ENCODE assay signal across 9 mouse cellular contexts in genomic region chr7:79649005-79649404, GRCm38 (mm10). TPM values are rescaled to one million over a fixed set of nuclear protein-coding genes. Genes with fewer than 3 reads are reported as not detected.
DNase-seq lines count a peak whose midpoint lies in the region; ATAC-seq and TF ChIP-seq lines count a peak whose summit lies in the region.
"Had no signal": no experiment of that assay in that cellular context is flagged by ENCODE, and none has a peak within 500 bp of the region (broad histone marks: within the 10 kb centered on the region; RNA-seq: fewer than 3 reads in every experiment).

No protein-coding gene starts in this region.

- H3K4me3 ChIP-seq in forebrain, embryonic 14.5 days (ENCODE audit: low read depth, low read length), result no peak overlapping the region
- no peak overlapping the region for H3K4me3 ChIP-seq in forebrain, embryonic 15.5 days
- no peak overlapping the region for H3K4me3 ChIP-seq in lung, adult 2 months (replicated peaks; ENCODE audit: extremely low read depth, low read depth, low read length)
- no peak overlapping the region for H3K4me3 ChIP-seq in small intestine, adult 2 months (ENCODE audit: low read depth, low read length)
- H3K4me3 ChIP-seq: limb, embryonic 12.5 days had no signal

- no peaks in the 10 kb centered on the region for H3K27me3 ChIP-seq in forebrain, embryonic 14.5 days (replicated peaks; ENCODE audit: control insufficient read depth, insufficient read depth, low read length)
- no peaks in the 10 kb centered on the region for H3K27me3 ChIP-seq in forebrain, embryonic 15.5 days
- H3K27me3 ChIP-seq in small intestine, adult 2 months (ENCODE audit: control insufficient read depth, insufficient read depth, low read length), result no peaks in the 10 kb centered on the region
- H3K27me3 ChIP-seq: limb, embryonic 12.5 days had no signal

- no peak overlapping the region for H3K9ac ChIP-seq in forebrain, embryonic 14.5 days (ENCODE audit: low read length)
- no peak overlapping the region for H3K9ac ChIP-seq in forebrain, embryonic 15.5 days (replicated peaks)
- H3K9ac ChIP-seq: limb, embryonic 12.5 days had no signal

- no peak overlapping the region for H3K27ac ChIP-seq in forebrain, embryonic 14.5 days (ENCODE audit: low read depth, low read length)
- H3K27ac ChIP-seq in forebrain, embryonic 15.5 days (replicated peaks), result no peak overlapping the region
- no peak overlapping the region for H3K27ac ChIP-seq in small intestine, adult 2 months (ENCODE audit: insufficient read depth, low read depth, low read length)
- H3K27ac ChIP-seq: limb, embryonic 12.5 days had no signal

- TF ChIP-seq POLR2A in lung, adult 2 months (IDR thresholded peaks at IDR 0.05; ENCODE audit: borderline replicate concordance, extremely low read depth, low read depth, low read length), result no peak
- no peak for TF ChIP-seq POLR2A in small intestine, adult 2 months (IDR thresholded peaks at IDR 0.05; ENCODE audit: low read depth, low read length)

- 10% methylated on average over 3 of the region's 3 CpGs for WGBS in forebrain, embryonic 14.5 days
- WGBS in forebrain, embryonic 15.5 days, result 9% methylated on average over 3 of the region's 3 CpGs
- WGBS in lung, adult 2 months, result 6% methylated on average over 3 of the region's 3 CpGs
- 4% methylated on average over 3 of the region's 3 CpGs for WGBS in small intestine, adult 2 months

- H3K4me2 ChIP-seq in forebrain, embryonic 14.5 days (ENCODE audit: low read length), result no peak overlapping the region
- no peak overlapping the region for H3K4me2 ChIP-seq in forebrain, embryonic 15.5 days (replicated peaks)
- H3K4me2 ChIP-seq: limb, embryonic 12.5 days had no signal

- peak; percentile 67 for TF ChIP-seq CTCF in lung, adult 2 months (IDR thresholded peaks at IDR 0.05; ENCODE audit: insufficient read depth, low read length)
- TF ChIP-seq CTCF in small intestine, adult 2 months (IDR thresholded peaks at IDR 0.05; ENCODE audit: extremely low read depth, insufficient read length, insufficient replicate concordance, low read depth, low read length), result peak; percentile 80; the same call in 1 of the 2 replicates

- H3K36me3 ChIP-seq in forebrain, embryonic 14.5 days (ENCODE audit: control insufficient read depth, insufficient read depth, low read length), result no peaks in the 10 kb centered on the region
- no peaks in the 10 kb centered on the region for H3K36me3 ChIP-seq in forebrain, embryonic 15.5 days
- H3K36me3 ChIP-seq in small intestine, adult 2 months (ENCODE audit: control insufficient read depth, insufficient read depth, low read length), result no peaks in the 10 kb centered on the region
- H3K36me3 ChIP-seq: limb, embryonic 12.5 days had no signal

- DNase-seq in forebrain, embryonic 14.5 days (ENCODE audit: low spot score), result peak; percentile 75
- DNase-seq in urinary bladder, postnatal 25 days (ENCODE audit: low spot score), result peak; percentile 30
- no peak for DNase-seq in urinary bladder, postnatal 4 days (ENCODE audit: low spot score in 2 of 2)
- DNase-seq in embryo, embryonic 10 days (ENCODE audit: low spot score), result peak; percentile 51
- DNase-seq in kidney, postnatal 25 days, result peak; percentile 49 to 79
- peak; percentile 35 for DNase-seq in lung, adult 2 months

- no peak for ATAC-seq in forebrain, embryonic 14.5 days
- ATAC-seq in forebrain, embryonic 15.5 days (replicated peaks), result no peak

- no peaks in the 10 kb centered on the region for H3K9me3 ChIP-seq in forebrain, embryonic 14.5 days (replicated peaks; ENCODE audit: control insufficient read depth, low read length)
- H3K9me3 ChIP-seq in forebrain, embryonic 15.5 days, result no peaks in the 10 kb centered on the region
- H3K9me3 ChIP-seq: limb, embryonic 12.5 days had no signal

- no peaks in the 10 kb centered on the region for H3K4me1 ChIP-seq in forebrain, embryonic 14.5 days (ENCODE audit: control insufficient read depth, insufficient read depth, low read length)
- H3K4me1 ChIP-seq in forebrain, embryonic 15.5 days, result no peaks in the 10 kb centered on the region
- no peaks in the 10 kb centered on the region for H3K4me1 ChIP-seq in lung, adult 2 months (ENCODE audit: control insufficient read depth, insufficient read depth, low read length)
- no peaks in the 10 kb centered on the region for H3K4me1 ChIP-seq in small intestine, adult 2 months (ENCODE audit: control insufficient read depth, insufficient read depth, insufficient read length, low read length)
- H3K4me1 ChIP-seq: limb, embryonic 12.5 days had no signal

RNA-seq across cellular contexts. Expression of gene Ticrr, which starts 11.0 kb away (rescaled TPM):
- polyA plus RNA-seq in forebrain, embryonic 14.5 days (2014; fragmentation: Nextera tagmentation; extraction: Ambion mirVana), result 3.5 and 3.6 TPM in 2 replicates
- 5.0 and 5.8 TPM in 2 replicates for polyA plus RNA-seq in forebrain, embryonic 15.5 days (2015; fragmentation: Nextera tagmentation; extraction: Ambion mirVana)
- 0.12 and 0.17 TPM in 2 replicates for polyA plus RNA-seq in lung, adult 2 months (2012; rRNA removed)
- polyA plus RNA-seq in small intestine, adult 2 months (2012; rRNA removed), result 0.85 and 1.1 TPM in 2 replicates

RNA-seq across cellular contexts. Expression of gene Rhcg, which starts 31.5 kb away (rescaled TPM):
- 1.6 and 4.2 TPM in 2 replicates for polyA plus RNA-seq in forebrain, embryonic 14.5 days (2014; fragmentation: Nextera tagmentation; extraction: Ambion mirVana)
- polyA plus RNA-seq in forebrain, embryonic 15.5 days (2015; fragmentation: Nextera tagmentation; extraction: Ambion mirVana), result 1.8 and 3.9 TPM in 2 replicates
- not detected in 2 replicates for polyA plus RNA-seq in lung, adult 2 months (2012; rRNA removed)
- not detected in 2 replicates for polyA plus RNA-seq in small intestine, adult 2 months (2012; rRNA removed)
- polyA plus RNA-seq: limb, embryonic 12.5 days had no signal

Comparison
In these comparisons a context has a peak if more than half of its experiments do, and no peak if none do; other contexts are left out.
1. DNase-seq: peak in forebrain, embryonic 14.5 days (single experiment), urinary bladder, postnatal 25 days (single experiment), embryo, embryonic 10 days (single experiment), kidney, postnatal 25 days (2 of 2) and lung, adult 2 months (single experiment); none in urinary bladder, postnatal 4 days (0 of 2).